Mouse (Mus musculus): ENCODE data around the gene Notch2.

Notch2 gene

DNA sequence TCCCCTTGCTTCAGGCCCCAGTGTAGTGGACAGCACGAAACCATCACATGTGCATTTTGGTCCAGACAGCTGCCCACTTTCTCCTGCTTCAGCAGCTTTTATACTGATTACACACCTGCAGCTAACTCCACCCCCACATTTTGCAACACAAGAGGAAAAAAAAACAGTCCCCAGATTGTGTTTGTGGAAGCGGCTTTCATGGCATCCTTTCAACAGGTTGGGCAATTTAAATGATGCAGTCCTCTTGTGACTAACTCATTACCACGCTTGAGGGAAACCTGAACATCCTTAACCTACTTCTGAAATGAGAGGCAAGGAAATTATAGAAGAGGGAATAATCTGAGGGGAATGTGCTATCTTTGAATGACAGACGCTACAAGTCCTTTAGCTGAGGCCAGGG, 15.0 kb upstream of the Notch2 start:
- DNase-seq: peak; percentile 87

DNA sequence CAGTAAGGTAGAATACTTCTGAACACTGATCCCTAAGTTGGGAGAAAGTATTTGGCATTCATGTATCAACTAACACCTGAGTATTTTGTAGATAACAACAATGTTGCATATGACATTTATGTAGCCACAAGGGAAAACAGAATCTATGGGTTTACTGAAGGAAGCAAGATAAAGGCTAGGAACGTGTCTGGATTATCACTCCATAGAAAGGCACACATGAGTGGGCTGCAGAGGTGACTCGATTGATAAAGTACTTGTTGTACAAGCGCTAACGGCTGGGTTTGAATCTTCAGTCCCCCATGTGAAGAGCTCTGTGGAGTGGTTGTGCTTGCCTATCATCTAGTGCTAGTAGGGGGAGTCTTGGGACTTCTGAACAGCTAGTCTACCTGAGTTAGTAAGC, 9.8 kb upstream of the Notch2 start:
- no peak for DNase-seq

DNA sequence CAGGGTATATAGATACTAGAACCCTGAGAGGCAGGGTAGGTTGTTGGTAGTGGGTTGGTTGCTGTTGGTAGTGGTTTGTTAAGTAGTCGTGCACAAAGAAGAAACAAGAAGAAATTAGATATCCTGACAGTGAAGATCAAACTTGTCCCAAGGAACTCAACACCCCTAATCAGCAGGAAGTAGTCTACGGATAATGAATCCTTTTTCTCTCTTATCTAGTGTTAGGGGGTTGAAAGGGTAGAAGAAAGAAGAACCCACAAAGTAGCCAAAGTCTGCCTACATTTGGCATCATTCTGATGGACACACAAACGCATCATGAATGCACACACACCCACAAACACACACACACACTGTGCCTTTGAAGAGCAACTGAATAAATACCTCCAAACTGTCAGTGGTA, 9.1 kb upstream of the Notch2 start:
- DNase-seq: no peak

DNA sequence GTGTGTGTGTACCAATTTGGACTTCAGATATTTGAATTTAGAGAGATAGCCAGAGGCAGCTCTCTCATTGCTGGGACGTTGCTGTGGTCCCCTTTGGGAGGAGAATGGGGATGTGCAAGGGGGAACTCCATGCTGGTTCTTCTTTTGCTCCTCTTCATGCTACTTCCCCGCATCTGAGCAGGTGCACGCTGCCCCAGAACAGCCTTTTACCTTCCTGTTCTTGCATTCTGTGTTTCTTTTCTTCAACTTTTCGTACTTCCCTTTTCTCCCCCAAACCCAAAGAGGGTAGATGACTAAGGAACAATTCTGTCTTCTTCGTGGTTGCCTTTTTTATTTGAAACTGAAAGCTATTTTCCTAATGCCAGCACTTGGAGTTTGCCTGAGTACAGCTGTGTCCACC, 8.0 kb upstream of the Notch2 start:
- no peak for DNase-seq

DNA sequence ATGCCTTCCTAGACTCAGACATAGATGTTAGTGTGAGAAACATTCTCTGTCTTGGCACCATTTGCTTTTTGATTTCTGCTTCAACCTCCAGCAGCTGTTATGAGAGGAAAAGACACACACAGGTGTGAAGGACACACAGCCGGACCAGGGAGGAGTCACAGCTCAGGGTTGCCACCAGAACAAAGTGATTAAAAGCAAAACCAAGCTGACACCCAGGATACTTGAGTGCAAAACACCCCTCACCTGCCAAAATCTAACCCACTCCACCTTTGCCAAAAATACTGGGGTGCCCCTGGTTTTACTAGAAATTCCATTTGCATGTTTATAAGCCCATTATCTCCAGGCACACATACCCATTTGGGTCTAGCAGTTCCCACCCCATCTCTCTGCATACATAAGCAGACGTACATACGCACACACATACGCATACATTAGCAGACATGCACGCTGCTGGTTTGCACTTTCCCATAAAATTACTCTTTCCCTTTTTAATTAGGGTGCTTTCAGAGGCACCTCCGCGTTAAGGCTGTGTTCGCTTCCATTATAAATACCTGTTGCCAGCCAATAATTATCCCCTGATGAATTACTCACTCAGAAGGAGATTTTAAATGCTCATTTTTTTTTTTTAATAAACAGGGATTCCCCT, 7.2 kb upstream of the Notch2 start:
- DNase-seq: no peak

DNA sequence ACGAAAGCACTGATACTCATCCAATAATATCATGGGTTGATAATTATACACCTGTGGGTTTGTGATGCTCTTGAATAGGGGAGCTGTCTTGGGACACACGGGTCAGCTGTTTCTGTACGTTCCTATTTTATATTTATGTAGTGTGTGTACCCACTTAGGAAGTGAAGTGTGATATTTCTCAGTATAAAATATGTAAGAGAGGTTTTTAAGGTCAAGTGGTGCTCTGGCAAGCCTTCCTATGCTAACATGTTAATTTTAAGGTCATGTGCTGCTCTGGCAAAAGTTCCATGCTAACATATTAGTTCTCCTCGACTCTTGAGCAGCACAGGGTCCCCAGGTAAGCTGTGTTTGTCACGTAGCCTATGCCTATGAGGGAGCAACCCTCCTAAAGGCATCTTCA, 6.4 kb upstream of the Notch2 start:
- DNase-seq: peak; percentile 53

DNA sequence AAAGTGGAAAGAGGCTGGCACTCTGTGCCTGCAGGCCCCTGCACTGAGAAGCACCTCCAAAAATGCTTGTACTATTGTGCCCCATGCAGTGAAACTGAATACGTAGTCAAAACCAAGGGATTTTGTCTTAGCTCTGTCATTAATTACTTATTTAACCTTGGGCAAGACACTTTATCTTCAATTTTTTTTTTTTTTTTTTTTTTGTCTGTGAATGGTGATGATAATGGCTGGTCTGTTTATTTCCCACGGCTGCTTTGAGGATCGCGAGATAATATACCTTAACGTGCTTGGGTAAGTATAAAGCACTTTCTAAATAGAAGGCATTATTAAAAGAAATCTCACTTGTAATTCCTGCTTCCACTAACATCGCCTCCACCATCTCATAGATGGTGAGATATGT, 5.2 kb upstream of the Notch2 start:
- DNase-seq: no peak

DNA sequence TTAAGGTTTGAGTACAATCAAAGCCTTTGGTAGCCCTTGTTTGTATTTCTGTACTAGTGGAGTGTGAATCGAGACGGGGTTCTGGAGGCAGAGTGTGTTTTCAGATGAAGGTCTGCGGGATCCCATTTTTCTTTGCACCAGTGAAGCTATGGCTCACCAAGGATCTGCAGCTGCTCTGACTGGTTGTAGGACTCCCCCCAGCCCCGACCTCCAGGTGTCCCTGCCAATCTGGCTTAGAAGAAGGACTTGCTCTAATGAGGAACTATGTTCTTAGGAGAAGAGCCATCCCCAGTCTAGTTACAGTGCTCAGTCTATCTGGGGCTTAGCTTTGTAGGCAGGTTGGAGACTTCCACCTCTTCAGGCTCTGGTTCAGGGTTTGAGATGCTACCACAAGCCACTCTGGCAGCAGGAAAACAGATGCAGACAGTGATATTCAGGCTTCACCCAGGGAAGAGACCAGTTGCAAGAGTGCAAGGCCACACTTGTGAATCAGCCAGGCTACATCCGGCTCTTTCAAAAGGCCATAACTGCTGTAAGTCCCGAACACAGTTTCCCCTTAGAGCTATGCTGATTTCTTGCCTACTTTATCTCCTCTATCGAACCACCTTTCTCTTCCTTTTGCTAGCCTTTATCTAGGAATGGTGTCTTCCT, 4.0 kb upstream of the Notch2 start:
- DNase-seq: no peak

DNA sequence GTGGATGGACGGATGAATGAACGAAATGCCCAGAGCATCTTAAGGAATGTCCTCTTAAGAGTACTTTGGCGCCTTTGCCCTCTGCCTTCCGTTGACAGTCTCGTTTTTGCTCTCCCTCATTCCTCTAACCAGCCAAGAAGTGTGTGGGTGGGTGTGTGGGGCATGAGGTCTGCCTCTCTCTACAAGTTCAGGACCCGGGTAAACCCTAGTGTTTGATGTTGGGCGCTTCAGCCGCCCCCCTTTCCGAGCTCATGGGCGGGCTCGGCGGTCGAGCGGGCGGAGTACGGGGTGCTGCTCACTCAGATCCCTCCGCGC, 284 bp upstream of the Notch2 start:
- no peak for DNase-seq

DNA sequence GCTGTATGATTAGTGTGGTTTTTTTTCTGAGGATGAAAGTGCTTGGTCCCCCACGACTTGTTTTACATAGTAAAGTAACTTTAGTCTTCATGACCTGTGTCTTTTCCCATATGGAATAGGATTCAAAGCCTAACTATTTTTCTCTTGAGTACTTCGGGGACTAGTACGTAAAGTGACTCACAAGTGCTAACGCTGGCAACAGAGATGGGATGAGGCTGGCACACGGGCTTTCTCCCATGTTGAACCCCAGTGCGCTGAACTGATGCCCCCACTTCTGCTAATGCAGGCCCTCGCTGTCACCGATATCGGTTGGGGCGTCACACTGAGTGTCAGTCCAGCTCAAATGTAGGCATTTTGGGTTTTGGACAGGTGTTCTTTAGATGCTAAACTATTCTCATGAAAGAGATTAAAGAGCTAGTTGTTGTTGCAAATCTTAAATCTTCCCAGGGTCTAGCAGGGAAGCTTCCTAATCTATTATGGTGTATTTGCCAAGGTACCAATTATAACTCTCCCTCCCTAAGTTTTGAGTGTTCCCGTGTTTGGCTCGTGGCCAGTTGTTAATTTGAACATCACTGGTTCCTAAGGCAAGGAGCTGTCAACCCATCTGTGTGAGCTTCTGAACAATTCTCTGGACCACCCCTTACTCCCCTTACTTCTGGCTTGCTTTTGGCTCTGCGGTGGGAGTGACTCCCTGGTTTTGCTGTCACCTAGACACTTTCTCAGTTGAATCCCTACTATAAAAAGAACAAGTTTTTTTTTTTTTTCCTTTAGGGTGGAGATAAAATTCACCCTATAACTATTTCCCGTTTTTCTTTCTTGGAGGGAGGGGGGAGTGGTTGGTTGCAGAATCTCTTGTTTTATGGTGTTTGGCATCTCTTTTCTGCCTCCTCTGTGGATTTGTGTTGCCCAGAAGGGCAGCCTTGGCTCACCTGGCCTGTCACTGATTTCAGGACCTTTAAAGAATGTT, 2.2 kb downstream of the Notch2 start:
- no peak for DNase-seq

DNA sequence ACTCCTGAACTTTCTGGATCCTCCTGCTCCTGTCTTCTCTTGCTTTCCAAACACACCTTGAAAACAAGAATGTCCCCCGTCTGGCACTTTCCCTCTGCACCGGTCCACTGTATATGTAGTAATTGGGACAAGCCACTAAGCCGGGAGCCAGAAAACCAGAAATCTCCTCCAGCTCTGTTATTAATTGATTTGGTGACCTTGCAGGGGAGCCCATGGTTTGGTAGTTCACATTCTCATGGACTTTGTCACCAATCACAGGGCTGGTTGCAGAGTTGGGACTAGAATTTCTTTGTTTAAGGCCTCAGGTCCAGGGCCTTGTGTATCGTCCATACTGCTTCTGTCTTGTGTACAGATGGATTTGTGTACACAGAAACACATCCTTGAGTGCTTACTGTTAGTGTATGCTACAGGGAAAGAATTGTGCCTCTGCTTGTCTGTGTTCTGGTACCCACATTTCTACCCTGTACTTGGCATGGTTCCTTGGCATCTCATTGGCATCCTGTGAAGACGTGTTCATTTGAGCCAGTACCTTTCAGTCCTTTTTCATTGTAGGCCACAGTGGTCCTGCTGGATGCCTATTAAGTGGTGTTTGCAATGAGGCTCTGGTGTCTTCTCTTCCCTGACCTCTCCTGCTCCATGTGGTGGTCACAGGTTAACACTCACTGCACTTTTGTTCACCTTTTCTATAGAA, 3.7 kb downstream of the Notch2 start:
- no peak for DNase-seq

DNA sequence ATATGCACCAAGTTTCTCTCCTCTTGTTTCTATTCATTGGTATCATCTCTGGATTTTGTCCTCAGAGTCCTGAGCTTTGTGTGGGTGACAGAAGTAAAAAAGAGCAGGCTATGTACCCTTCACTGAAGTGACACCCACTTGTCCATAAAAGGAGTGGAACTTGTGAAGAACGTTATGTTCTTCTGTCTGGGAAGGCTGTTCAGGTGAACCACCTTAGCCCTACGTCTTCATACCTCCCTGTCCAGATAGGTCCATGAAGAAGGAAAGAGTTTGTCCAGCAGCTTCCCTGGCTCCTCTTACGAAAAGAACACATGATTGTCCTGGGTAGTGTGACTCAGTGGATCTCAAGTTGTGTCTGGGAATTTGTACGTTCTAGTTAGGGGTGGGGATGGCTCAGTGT, 4.9 kb downstream of the Notch2 start:
- DNase-seq: peak; percentile 39

DNA sequence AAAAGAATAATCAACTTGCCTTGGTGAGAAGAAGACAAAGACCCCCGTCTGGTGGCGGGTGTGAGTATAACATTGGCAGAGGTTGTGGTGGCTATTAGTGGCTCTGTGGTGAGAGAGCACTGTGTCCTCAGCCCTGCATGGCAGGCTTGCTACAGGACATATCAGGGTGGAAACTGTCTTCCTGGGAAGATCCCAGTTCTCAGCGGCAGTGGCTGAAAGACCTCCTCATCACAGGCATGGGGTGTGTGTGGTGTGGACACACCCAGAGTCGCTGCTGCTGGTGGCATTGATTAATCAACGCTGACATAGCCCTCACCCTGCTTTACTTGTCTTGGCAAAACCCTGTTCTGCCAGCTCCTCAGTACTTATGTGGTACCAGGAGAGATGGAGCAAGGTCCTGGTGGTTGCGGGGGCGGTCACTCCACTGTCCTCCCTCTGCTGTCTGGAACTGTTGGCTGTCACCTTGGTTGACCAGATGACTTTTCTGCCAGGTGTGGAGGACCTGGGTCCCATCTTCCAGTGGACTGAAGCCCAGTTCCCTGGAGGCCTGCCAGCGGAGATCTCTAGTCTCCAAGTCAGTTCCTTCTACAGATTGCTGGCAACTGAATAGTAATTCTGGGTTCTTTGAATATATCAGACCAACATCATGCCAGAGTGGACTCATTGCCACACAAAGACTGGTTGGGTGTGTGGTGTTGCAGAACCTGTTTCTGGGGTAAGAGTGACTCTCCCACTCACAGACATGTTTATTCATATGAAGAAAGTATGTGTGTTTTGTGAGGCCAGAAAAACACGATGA, 7.3 kb downstream of the Notch2 start:
- peak; percentile 57 for DNase-seq

DNA sequence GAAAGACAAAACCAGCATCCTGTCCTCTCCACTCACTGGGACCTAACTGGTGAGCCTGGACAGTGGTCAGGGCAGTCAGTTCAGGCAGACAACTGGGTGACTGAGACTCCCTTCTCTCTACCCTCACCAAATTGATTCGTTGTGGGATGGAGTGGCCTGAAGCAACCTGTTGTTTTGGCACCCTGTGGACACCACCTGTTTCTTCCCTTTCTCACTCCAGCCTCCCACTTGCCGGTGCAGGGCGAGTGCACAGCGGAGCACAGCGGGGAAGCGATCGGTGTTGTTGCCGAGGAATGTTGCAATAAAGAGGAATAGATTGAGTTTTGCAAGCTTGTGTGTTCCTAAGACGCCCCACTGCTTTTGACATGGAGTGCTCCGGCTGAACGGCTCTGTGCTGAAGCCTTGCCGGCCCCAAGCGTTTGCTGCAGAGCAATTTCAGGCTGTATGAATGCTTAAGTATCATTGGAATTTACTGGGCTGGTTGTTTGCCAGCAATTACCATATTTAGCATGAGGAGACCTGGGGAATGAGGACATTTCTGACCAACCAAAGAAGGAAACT, 11.0 kb downstream of the Notch2 start:
- peak; percentile 93 for DNase-seq

DNA sequence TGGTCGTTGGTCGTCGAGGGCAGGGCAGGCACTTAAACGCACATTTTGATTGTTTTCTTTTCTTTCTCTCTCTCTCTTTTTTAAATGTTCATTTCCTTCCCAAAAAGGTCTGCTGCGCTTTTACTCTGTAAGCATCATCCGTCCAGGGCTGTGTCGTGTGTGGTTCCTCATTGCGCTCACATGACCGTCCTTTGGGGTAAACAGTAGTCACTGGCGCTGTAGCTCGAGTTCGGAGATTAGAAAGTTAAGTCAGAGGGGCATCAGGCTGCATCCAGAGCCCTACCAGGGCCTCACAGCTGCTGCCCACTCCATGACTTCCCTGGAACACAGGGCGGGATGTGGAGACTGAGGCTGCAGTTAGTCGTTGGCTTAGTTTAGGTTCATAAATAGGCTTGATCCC, 12.2 kb downstream of the Notch2 start:
- DNase-seq: peak; percentile 57

DNA sequence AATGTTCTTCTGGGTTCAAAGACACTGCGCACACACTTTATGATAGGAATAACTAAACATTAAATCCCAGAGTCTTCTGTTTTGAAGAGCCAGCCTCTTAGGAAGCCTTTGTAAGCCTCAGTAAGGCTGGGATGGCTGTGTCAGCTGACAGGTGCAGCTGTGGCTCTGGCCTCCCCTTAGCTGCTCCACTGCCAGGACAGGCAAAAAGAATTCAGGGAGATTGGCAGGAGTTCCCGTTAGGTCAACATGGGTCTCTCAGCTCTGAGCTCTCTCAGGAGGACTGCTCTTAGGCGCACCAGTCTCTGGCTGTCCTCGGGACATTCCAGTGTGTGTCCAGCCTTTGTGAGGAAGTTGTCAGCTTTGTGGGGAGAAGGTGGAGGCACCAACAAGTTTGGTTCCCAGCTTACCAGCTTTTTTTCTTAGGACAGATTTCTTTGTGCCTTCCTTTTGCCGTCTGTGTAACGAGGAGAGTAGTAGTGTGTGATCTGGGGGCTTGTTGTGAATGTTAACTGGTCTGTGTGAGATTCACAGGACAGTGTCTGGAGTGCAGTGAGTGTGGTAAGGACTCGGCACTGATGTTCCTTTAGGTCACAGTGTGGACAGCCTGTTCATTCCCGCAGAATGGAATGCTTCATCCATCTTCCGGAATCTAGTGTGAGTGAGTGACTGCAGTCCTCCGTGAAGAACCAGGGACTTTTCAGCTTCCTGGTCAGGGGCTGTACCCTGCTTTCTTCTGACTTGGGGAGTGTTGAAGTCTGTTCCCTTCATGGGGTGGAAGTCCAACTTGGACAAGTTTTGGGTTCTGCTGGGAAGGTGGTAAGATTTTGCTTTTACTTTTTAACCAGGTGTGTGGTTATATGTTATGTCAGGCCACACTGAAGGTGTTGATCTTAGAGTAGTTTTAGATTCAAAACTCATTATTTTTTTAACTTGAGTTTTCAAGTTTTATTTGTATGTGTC, 12.9 kb downstream of the Notch2 start:
- DNase-seq: peak; percentile 78

DNA sequence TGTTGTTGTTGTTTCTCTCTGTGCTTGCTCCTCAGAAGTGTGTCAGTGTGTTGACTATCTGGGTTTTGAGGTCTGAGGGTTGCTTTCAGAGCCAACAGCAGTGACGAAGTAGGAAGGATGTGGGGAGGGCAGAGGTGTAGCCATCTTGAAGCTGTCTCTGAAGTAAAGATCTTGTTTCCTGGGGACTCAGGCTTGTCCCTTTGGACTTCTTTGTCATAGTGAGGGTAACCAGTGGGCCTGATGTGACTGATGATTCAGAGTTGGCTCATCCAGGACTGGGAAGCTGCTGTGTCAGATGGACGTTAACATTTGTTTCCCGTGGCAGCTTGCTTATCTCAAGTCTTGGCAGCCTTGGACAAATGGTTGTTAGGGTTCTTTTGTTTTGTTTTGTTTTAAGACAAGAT, 14.0 kb downstream of the Notch2 start:
- peak; percentile 67 for DNase-seq

DNA sequence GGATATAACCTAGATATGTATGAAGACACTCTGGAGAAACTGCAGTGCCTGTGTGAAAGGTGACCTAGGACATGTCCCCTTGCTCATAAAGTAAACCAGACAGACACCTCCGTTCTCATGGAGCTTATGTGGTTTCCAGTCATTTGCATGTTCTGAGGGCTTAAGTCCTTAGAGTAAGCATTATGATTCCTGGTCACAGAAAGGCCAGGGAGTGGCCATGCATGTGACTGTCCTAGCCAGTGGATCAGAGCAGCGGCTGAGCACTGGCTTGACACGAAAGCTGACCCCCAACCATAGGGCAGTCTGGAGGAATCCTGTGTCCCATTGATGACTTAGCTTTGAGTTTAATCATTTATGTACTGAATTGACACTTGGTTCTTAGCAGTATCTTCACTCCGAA, 14.7 kb downstream of the Notch2 start:
- DNase-seq: no peak

DNA sequence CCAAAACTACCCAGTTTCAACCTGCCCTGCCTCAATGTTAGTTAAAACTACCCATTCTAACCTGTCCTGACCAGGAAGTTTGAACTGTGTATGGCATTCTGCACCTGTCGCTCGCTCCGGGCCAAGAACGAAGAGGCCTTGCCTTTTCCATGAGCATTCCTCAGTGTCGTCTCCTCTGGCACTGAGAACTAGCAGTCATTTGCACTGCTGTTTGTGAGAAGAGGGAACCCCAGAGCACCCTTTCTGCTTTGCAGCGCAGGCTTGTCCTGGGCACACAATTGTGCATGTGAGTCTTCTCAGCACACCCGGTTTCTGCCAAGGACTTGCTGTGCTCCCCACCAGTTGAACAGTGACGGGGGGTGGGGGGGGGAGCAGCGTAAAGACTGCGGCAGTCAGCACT, 15.6 kb downstream of the Notch2 start:
- no peak for DNase-seq

DNA sequence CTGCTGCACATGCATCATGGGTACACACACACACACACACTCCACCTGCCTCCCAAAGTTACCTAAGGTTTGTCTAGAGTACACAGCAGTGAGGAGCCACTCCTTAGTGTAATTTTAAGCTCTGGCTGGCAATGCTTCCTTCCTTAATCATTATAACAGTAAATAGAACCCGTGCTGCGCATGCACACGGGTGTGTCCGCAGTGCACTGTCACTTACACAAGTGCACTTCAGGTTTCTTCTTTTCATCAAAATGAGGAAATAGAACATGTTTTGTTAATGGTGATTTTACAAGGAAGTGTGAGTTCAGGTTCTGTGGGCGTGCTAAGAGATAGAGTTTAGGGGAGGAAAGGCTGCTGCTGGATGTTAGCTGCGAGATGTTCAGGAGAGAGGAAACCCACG, 17.8 kb downstream of the Notch2 start:
- DNase-seq: peak; percentile 63

DNA sequence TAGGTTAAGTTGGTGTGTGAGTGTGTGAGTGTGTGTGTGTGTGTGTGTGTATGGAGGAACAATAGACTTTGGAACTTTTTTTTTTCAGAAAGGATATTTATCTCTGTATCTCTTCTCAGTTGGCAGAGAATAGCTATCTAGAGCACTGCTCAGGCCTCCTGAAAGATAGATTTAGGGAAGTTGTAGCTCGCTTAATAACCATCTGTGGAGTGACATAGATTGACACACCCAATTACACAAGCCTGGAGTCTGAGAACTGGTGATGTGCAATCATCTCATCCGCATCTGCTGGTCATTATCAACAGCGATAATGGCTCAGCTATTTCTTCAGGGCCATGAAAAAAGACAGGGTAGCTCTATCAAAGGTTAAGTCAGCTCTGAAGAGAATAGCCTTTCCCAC, 18.9 kb downstream of the Notch2 start:
- DNase-seq: peak; percentile 65

All from lung, postnatal 36 days (tissue).